Mouse (Mus musculus): ENCODE results near the gene Abcb5. TPM values are rescaled to one million over a fixed set of nuclear protein-coding genes. Genes with fewer than 3 reads are reported as not detected.

Gene Abcb5
- polyA plus RNA-seq, 1 experiment from 2014 or later: not detected

- no peaks in the 10 kb centered on the region for H3K36me3 ChIP-seq (ENCODE audit: control insufficient read depth, insufficient read depth, low read length)
- peaks cover 29% of the 10 kb centered on the region for H3K27me3 ChIP-seq (ENCODE audit: control insufficient read depth, insufficient read depth, low read length)
- H3K9me3 ChIP-seq (ENCODE audit: control insufficient read depth, low read length): no peaks in the 10 kb centered on the region
- no peak overlapping the region for H3K9ac ChIP-seq (ENCODE audit: low read length)
- no peak for ATAC-seq (ENCODE audit: low FRiP score, low TSS enrichment)
- H3K27ac ChIP-seq (replicated peaks): no peak overlapping the region
- no peak for DNase-seq (ENCODE audit: low spot score)
- no peak overlapping the region for H3K4me2 ChIP-seq (replicated peaks; ENCODE audit: low read depth)
- 33% methylated on average over 12 of the region's 12 CpGs for WGBS
- no peak overlapping the region for H3K4me3 ChIP-seq (ENCODE audit: low read depth, low read length)
- H3K4me1 ChIP-seq (replicated peaks; ENCODE audit: control insufficient read depth, insufficient read depth): no peaks in the 10 kb centered on the region
- no peak for TF ChIP-seq CTCF (IDR thresholded peaks at IDR 0.05; ENCODE audit: low read depth)
- TF ChIP-seq EP300 (optimal IDR thresholded peaks at IDR 0.05): no peak
Measured at GRCm38 (mm10) chr12:118850851-118851410, 115.3 kb downstream of the Abcb5 start.

- H3K4me2 ChIP-seq (replicated peaks; ENCODE audit: low read depth): no peak overlapping the region
- ATAC-seq (ENCODE audit: low FRiP score, low TSS enrichment): no peak; the same call in 1 of the 2 replicates
- H3K9ac ChIP-seq (ENCODE audit: low read length): no peak overlapping the region
- TF ChIP-seq EP300 (optimal IDR thresholded peaks at IDR 0.05) (no peak), CTCF (IDR thresholded peaks at IDR 0.05; ENCODE audit: low read depth) (no peak)
- no peak overlapping the region for H3K4me3 ChIP-seq (ENCODE audit: low read depth, low read length)
- DNase-seq (ENCODE audit: low spot score): peak; percentile 17
- no peaks in the 10 kb centered on the region for H3K4me1 ChIP-seq (replicated peaks; ENCODE audit: control insufficient read depth, insufficient read depth)
- H3K36me3 ChIP-seq (ENCODE audit: control insufficient read depth, insufficient read depth, low read length): no peaks in the 10 kb centered on the region
- H3K27ac ChIP-seq (replicated peaks): no peak overlapping the region
- H3K27me3 ChIP-seq (ENCODE audit: control insufficient read depth, insufficient read depth, low read length): peaks cover 31% of the 10 kb centered on the region
- H3K9me3 ChIP-seq (ENCODE audit: control insufficient read depth, low read length): no peaks in the 10 kb centered on the region
- WGBS: 2% methylated on average over 11 of the region's 11 CpGs
Measured at GRCm38 (mm10) chr12:118849996-118850395, 116.2 kb downstream of the Abcb5 start.

- Histone ChIP-seq H3K27me3 (ENCODE audit: control insufficient read depth, insufficient read depth, low read length) (peaks cover 29% of the 10 kb centered on the region), H3K9me3 (ENCODE audit: control insufficient read depth, low read length) (no peaks in the 10 kb centered on the region), H3K4me2 (replicated peaks; ENCODE audit: low read depth) (peak overlapping the region; percentile 44), H3K4me1 (replicated peaks; ENCODE audit: control insufficient read depth, insufficient read depth) (no peaks in the 10 kb centered on the region), H3K4me3 (ENCODE audit: low read depth, low read length) (no peak overlapping the region), H3K27ac (replicated peaks) (no peak overlapping the region), H3K9ac (ENCODE audit: low read length) (no peak overlapping the region), H3K36me3 (ENCODE audit: control insufficient read depth, insufficient read depth, low read length) (no peaks in the 10 kb centered on the region)
- DNase-seq (ENCODE audit: low spot score) (peak; percentile 23), ATAC-seq (ENCODE audit: low FRiP score, low TSS enrichment) (no peak; the same call in 1 of the 2 replicates)
- under 1% methylated on average over 76 of the region's 78 CpGs for WGBS
- TF ChIP-seq EP300 (optimal IDR thresholded peaks at IDR 0.05) (no peak), CTCF (IDR thresholded peaks at IDR 0.05; ENCODE audit: low read depth) (no peak)
Measured at GRCm38 (mm10) chr12:118849203-118849861, 116.9 kb downstream of the Abcb5 start.

- 1% methylated on average over 74 of the region's 80 CpGs for WGBS
- no peak for ATAC-seq (ENCODE audit: low FRiP score, low TSS enrichment)
- no peak for DNase-seq (ENCODE audit: low spot score)
- TF ChIP-seq CTCF (IDR thresholded peaks at IDR 0.05; ENCODE audit: low read depth) (peak; percentile 34; the same call in 1 of the 2 replicates), EP300 (optimal IDR thresholded peaks at IDR 0.05) (no peak)
- no peaks in the 10 kb centered on the region for H3K4me1 ChIP-seq (replicated peaks; ENCODE audit: control insufficient read depth, insufficient read depth)
- no peak overlapping the region for H3K9ac ChIP-seq (ENCODE audit: low read length)
- no peak overlapping the region for H3K27ac ChIP-seq (replicated peaks)
- H3K4me2 ChIP-seq (replicated peaks; ENCODE audit: low read depth): peak overlapping the region; percentile 44
- H3K36me3 ChIP-seq (ENCODE audit: control insufficient read depth, insufficient read depth, low read length): no peaks in the 10 kb centered on the region
- H3K9me3 ChIP-seq (ENCODE audit: control insufficient read depth, low read length): no peaks in the 10 kb centered on the region
- H3K27me3 ChIP-seq (ENCODE audit: control insufficient read depth, insufficient read depth, low read length): peaks cover 29% of the 10 kb centered on the region
- peak overlapping the region; percentile 23 for H3K4me3 ChIP-seq (ENCODE audit: low read depth, low read length)
Measured at GRCm38 (mm10) chr12:118848496-118849202, 117.6 kb downstream of the Abcb5 start.

GRCm38 (mm10) chr12:118847861-118848495 lies 118.2 kb downstream of the Abcb5 start:
- 3% methylated on average over 21 of the region's 23 CpGs for WGBS
- Histone ChIP-seq H3K4me1 (replicated peaks; ENCODE audit: control insufficient read depth, insufficient read depth) (no peaks in the 10 kb centered on the region), H3K4me2 (replicated peaks; ENCODE audit: low read depth) (peak overlapping the region; percentile 44), H3K36me3 (ENCODE audit: control insufficient read depth, insufficient read depth, low read length) (no peaks in the 10 kb centered on the region), H3K27me3 (ENCODE audit: control insufficient read depth, insufficient read depth, low read length) (peaks cover 28% of the 10 kb centered on the region), H3K9ac (ENCODE audit: low read length) (no peak overlapping the region), H3K27ac (replicated peaks) (no peak overlapping the region), H3K4me3 (ENCODE audit: low read depth, low read length) (peak overlapping the region; percentile 23), H3K9me3 (ENCODE audit: control insufficient read depth, low read length) (no peaks in the 10 kb centered on the region)
- ATAC-seq (ENCODE audit: low FRiP score, low TSS enrichment) (no peak), DNase-seq (ENCODE audit: low spot score) (peak; percentile 44)
- no peak for TF ChIP-seq CTCF (IDR thresholded peaks at IDR 0.05; ENCODE audit: low read depth)

Measured in stomach, postnatal 0 days (tissue).